Mouse (Mus musculus) heart, embryonic 11.5 days (tissue): ENCODE results near the gene Tnfaip8l1. TPM values are rescaled to one million over a fixed set of nuclear protein-coding genes. Genes with fewer than 3 reads are reported as not detected.

Experiments
- ATAC-seq: fragments of 200-750 bp; cut with Nextera tagmentation; replicated peaks from 2 replicates; pipeline ENCODE4 v1.8.0; 2017; ENCODE audit warnings: moderate library complexity; ENCODE audit not compliant: insufficient number of reproducible peaks, low FRiP score, low TSS enrichment
- H3K27ac ChIP-seq: fragments of 300-500 bp; sonication (generic); 2 replicates; pipeline ENCODE4 v1.5.1; 2014; ENCODE audit warnings: mild to moderate bottlenecking, low read depth, low read length
- H3K27me3 ChIP-seq: fragments of 300-500 bp; sonication (generic); 2 replicates; pipeline ENCODE4 v1.6.1; 2014; ENCODE audit warnings: mild to moderate bottlenecking, low read length, mixed read lengths; ENCODE audit not compliant: control insufficient read depth, insufficient read depth
- H3K36me3 ChIP-seq: fragments of 300-500 bp; sonication (generic); 2 replicates; pipeline ENCODE4 v1.6.1; 2014; ENCODE audit warnings: mild to moderate bottlenecking, low read length, moderate library complexity, mixed read lengths; ENCODE audit not compliant: control insufficient read depth, insufficient read depth
- H3K4me1 ChIP-seq: fragments of 300-500 bp; sonication (generic); 2 replicates; pipeline ENCODE4 v1.6.1; 2014; ENCODE audit warnings: low read length; ENCODE audit not compliant: control insufficient read depth, insufficient read depth
- H3K4me2 ChIP-seq: fragments of 300-500 bp; sonication (generic); 2 replicates; pipeline ENCODE4 v1.6.1; 2014; ENCODE audit warnings: mild to moderate bottlenecking, moderate library complexity
- H3K4me3 ChIP-seq: fragments of 300-500 bp; sonication (generic); 2 replicates; pipeline ENCODE4 v1.5.1; 2014; ENCODE audit warnings: low read depth, low read length
- H3K9ac ChIP-seq: fragments of 300-500 bp; sonication (generic); 2 replicates; pipeline ENCODE4 v1.6.1; 2014; ENCODE audit warnings: mild to moderate bottlenecking, low read depth, low read length, moderate library complexity
- H3K9me3 ChIP-seq: fragments of 300-500 bp; sonication (generic); replicated peaks from 2 replicates; pipeline ENCODE4 v1.6.1; 2016; ENCODE audit warnings: low read length; ENCODE audit not compliant: control insufficient read depth
- WGBS: fragments of 180-500 bp; shearing (Covaris S2); extraction: QIAGEN DNeasy Blood & Tissue Kit; methylation state at CpG from one replicate; pipeline ENCODE4 v1.1.7; 2014; ENCODE audit not compliant: insufficient replicate concordance; 5-methylcytosine and 5-hydroxymethylcytosine counted together
- polyA plus RNA-seq: library from polyadenylated mRNA; unstranded; fragments of >200 nt; fragmentation: Nextera tagmentation; extraction: Ambion mirVana; gene quantifications from 2 replicates; pipeline ENCODE4 v1.2.1, GENCODE M21; 2014

Gene Tnfaip8l1
- polyA plus RNA-seq, 1 experiment from 2014 or later = 6.0 TPM

DNA sequence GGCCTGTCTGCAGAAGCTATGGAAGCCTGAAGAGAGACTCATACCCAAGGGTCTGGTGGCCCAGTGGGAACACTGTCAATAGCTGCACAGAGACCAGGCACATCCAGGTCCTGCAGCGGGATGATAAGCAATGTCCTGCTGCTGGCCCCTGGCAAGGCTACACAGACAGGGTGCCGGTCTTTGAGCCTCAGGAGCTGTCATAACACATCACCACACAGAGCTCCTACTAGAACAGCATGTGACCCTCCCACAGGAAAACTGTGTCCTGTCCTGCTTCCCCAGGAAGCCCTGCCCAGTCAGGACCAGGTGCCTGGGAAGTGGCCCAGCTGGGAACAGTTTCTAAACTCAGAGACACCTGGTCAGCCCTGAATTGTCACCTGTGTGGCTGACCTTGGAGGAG lies 48.8 kb downstream of the Tnfaip8l1 start:
- Histone ChIP-seq H3K4me2 (no peak overlapping the region), H3K4me1 (no peaks in the 10 kb centered on the region; the same call in 1 of the 2 replicates), H3K9me3 (no peaks in the 10 kb centered on the region), H3K4me3 (no peak overlapping the region), H3K27me3 (no peaks in the 10 kb centered on the region), H3K27ac (no peak overlapping the region), H3K36me3 (peaks cover 42% of the 10 kb centered on the region), H3K9ac (no peak overlapping the region)
- no peak for ATAC-seq
- WGBS = 67% methylated on average over 2 of the region's 2 CpGs

DNA sequence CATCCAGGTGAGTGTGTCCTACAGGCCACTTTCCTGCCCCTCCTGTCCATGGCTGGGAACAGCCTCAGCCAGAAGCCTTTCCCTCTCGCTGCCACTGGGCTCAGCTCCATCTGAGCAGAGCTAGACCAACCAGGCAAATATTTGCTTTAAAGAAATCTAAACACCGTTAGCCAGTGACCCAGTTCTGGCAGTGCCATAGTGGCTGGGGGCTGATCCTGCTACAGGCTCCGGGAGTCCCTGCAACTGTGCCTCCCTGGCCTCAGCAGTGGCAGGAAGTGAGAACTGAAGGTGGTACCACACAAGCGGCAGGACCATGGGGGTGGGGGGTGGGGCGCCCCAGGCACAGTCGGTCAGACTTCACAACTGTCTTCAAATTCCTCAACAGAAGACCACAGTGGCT lies 50.4 kb downstream of the Tnfaip8l1 start:
- H3K27ac ChIP-seq = no peak overlapping the region
- no peaks in the 10 kb centered on the region for H3K9me3 ChIP-seq
- H3K9ac ChIP-seq = no peak overlapping the region
- H3K4me1 ChIP-seq = peaks cover 10% of the 10 kb centered on the region
- ATAC-seq = no peak
- H3K4me3 ChIP-seq = no peak overlapping the region
- no peak overlapping the region for H3K4me2 ChIP-seq
- WGBS = 67% methylated on average over 6 of the region's 6 CpGs
- no peaks in the 10 kb centered on the region for H3K27me3 ChIP-seq
- peaks cover 32% of the 10 kb centered on the region for H3K36me3 ChIP-seq

DNA sequence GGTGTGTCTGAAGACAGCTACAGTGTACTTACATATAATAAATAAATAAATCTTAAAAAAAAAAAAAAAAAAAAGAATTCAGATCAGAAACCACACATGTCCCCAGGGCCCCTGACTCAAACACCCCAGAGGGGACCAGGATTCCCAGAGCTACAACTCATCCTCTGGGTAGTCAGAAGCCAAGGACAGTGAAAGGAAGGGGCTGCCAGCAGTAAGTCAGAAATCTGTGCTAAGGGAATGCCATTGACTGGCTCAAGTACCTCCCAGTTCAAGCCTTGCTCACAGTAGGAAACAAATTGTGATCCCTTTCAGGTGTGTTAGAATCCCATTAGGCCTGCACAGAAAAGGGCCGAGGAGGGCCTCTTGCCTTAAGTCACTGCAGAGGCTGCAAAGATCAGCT lies 52.0 kb downstream of the Tnfaip8l1 start:
- ATAC-seq = no peak
- Histone ChIP-seq H3K9me3 (no peaks in the 10 kb centered on the region), H3K4me3 (no peak overlapping the region), H3K27ac (no peak overlapping the region), H3K36me3 (peaks cover 21% of the 10 kb centered on the region), H3K4me2 (no peak overlapping the region), H3K4me1 (peaks cover 14% of the 10 kb centered on the region), H3K27me3 (no peaks in the 10 kb centered on the region), H3K9ac (no peak overlapping the region)
- WGBS = 78% methylated on average over 1 of the region's 1 CpGs

DNA sequence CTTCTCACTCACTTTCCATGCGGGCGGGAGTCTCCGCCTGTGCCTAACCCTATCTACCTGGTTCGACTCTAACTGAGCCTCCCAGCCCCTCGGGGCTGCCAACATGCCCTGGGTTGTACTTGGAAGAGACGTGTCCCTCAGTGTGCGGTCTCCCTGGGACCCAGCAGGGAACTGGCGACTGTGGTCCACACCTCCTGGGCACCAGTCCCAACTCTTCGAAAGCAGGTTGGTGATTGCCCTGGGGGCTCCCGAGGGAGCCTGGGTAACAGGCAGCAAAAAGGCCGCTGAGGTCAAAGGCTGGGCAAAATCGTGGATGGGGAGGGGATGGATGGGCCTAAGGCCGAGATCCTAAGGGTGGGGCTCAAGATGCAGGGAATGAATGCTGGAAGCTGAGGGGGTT lies 55.4 kb downstream of the Tnfaip8l1 start:
- Histone ChIP-seq H3K9me3 (no peaks in the 10 kb centered on the region), H3K27me3 (no peaks in the 10 kb centered on the region), H3K4me3 (peak overlapping the region; percentile 90), H3K36me3 (peaks cover 2% of the 10 kb centered on the region; the same call in 1 of the 2 replicates), H3K27ac (no peak overlapping the region), H3K9ac (peak overlapping the region; percentile 94), H3K4me2 (peak overlapping the region; percentile 87), H3K4me1 (peaks cover 14% of the 10 kb centered on the region)
- WGBS = 65% methylated on average over 13 of the region's 13 CpGs
- no peak for ATAC-seq

DNA sequence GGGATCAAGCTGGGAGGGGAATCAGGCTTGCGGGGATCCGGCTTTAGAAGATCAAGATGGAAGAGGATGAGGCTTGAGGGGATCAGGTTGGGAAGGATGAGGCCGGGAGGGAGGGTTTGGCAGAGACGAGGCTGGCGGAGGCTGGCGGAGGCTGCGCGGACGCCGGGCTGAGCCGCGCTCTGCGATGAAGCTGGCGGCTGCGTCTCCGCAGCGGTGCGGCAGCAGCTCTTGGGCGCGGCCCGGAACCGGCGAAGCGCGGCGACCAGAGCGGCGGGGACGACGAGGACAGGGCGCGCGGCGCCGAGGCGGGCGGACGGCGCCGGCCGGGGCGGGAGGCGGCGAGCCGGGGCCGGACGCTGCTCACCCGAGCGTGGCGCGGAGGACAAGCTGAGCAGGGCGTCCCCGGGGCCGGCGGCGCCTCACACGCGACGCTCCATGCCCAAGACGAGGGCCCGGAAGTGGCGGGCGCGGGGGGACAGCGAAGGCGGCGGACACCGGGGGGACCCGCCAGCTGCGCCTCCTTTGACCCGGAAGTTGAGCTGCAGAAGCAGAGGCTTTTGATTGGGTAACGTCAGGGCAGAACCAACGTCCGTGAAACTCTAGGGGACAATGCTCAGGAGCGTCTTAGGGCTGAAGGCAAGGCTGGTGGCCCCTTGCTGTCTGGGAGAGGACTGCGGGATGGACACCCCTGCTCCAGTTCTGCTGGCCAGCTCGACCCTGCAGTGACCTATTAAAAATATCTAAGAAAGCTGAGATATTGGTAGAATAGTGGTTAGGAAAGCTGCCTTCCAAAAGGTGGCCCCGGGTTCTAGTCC lies 56.3 kb downstream of the Tnfaip8l1 start, which contains the start of gene Dpp9:
Gene Dpp9, minus strand, starts transcription at position 529 of the 815 bp plus-strand sequence.
- Histone ChIP-seq H3K4me2 (peak within 1 kb of the TSS; percentile 87), H3K27ac (peak within 1 kb of the TSS; percentile 46; the same call in 1 of the 2 replicates), H3K27me3 (no peaks in the 10 kb centered on the region), H3K4me3 (peak within 1 kb of the TSS; percentile 90), H3K36me3 (peaks cover 2% of the 10 kb centered on the region; the same call in 1 of the 2 replicates), H3K9me3 (no peaks in the 10 kb centered on the region), H3K4me1 (peaks cover 14% of the 10 kb centered on the region), H3K9ac (peak within 1 kb of the TSS; percentile 94)
- ATAC-seq = peak; percentile 98
- WGBS = under 1% methylated on average over 45 of the region's 78 CpGs

DNA sequence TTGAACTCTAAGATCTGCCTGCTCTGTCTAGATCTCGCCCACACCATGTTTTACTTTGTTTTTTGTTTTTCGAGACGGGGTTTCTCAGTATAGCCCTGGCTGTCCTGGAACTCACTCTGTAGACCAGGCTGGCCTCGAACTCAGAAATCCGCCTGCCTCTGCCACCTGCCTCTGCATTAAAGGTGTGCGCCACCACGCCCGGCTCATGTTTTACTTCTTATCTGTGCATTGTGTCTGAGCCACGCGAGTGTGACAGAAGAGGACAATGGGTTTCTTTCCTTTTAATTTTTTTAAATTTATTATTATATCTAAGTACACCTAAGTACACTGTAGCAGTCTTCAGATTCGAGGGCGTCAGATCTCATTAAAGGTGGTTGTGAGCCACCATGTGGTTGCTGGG lies 57.0 kb downstream of the Tnfaip8l1 start:
- peak; percentile 4; the same call in 1 of the 2 replicates for ATAC-seq
- H3K9me3 ChIP-seq = no peaks in the 10 kb centered on the region
- H3K36me3 ChIP-seq = peaks cover 2% of the 10 kb centered on the region; the same call in 1 of the 2 replicates
- 39% methylated on average over 12 of the region's 12 CpGs for WGBS
- peak overlapping the region; percentile 94 for H3K9ac ChIP-seq
- peak overlapping the region; percentile 87 for H3K4me2 ChIP-seq
- H3K27ac ChIP-seq = no peak overlapping the region
- H3K27me3 ChIP-seq = no peaks in the 10 kb centered on the region
- peaks cover 14% of the 10 kb centered on the region for H3K4me1 ChIP-seq
- peak overlapping the region; percentile 90 for H3K4me3 ChIP-seq

DNA sequence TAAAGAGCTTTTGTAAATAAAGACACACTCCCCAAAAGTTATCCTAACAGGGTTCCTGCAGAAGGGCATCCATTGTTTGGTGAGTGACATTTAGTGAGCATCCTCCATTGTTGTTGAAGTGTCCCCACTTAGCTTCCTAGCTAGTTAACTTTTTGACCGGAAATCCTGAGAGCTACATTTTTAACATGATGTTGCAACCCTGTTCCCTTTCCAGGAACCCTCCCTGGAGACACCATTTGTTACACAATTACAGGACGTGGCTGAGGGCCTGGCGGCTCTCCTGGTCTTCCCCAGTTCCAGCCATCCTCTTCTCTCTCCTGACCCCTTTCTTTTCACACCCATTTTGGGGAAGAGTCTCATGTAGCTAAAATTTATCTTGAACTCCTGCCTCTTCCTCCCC lies 57.5 kb downstream of the Tnfaip8l1 start:
- no peak overlapping the region for H3K4me3 ChIP-seq
- no peak overlapping the region for H3K9ac ChIP-seq
- H3K36me3 ChIP-seq = peaks cover 2% of the 10 kb centered on the region; the same call in 1 of the 2 replicates
- H3K4me2 ChIP-seq = peak overlapping the region; percentile 87; the same call in 1 of the 2 replicates
- no peaks in the 10 kb centered on the region for H3K9me3 ChIP-seq
- no peak overlapping the region for H3K27ac ChIP-seq
- no peaks in the 10 kb centered on the region for H3K27me3 ChIP-seq
- peaks cover 14% of the 10 kb centered on the region for H3K4me1 ChIP-seq
- ATAC-seq = no peak
- 54% methylated on average over 3 of the region's 3 CpGs for WGBS
